Mouse (Mus musculus): ENCODE measurements around the gene Mtfr2. TPM values are rescaled to one million over a fixed set of nuclear protein-coding genes. Genes with fewer than 3 reads are reported as not detected.

The Mtfr2 gene
- total RNA-seq, 1 experiment: 19.6 TPM

DNA sequence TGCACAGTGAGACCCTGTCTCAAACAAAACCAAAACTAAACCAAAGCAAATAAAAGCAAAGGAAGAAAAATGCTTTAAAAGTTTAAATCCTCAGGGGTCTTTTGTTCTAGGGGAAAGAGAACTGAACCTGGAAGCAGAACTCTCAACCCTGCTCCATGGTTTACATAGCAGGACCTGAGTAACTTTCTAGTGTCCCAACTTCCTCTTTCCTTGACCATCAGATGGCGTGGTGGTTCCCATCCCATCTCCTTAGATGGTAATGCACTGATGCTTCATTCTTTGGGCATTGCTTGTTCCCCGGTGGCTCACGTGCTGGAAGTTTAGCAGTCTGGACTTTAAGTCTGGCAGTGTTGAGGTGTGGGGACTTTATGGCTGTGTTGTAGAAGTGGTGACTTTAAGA is 33.8 kb downstream of the Mtfr2 start:
- DNase-seq (ENCODE audit: low read depth, low spot score): no peak

DNA sequence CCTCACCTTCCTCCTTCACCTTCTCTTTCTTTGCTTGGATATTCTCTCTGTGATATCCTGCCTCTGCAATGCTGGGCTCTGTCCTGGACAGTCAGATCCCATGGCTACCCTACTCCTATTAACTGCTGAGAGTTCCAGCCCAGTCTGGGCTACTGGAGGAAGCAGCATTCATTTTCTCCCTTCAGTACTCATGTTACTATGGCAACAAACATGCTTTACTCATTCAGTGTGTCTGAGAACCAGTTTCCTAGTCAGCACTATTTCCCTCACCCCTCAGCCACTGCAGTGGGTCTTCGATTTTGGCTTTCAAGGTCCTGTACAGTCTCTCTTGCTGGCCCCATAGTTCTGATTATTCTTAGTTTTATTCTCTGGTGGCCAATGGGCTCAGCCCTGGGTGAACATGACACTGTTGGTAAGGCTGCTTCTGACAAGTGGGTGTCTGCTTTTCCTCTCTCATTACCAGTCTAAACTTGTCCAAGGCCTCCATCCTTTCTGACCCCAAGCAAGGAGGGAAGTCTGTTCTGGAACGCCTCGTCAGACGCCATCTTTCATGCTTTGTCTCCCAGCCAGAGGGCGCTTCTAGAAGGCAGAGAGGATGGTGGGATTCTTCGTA is 35.3 kb downstream of the Mtfr2 start:
- TF ChIP-seq MAFK (IDR thresholded peaks at IDR 0.05; ENCODE audit: insufficient read depth, low read depth, low read length) (no peak), HCFC1 (IDR thresholded peaks at IDR 0.05; ENCODE audit: borderline replicate concordance, insufficient read depth, low read length) (no peak), CHD2 (IDR thresholded peaks at IDR 0.05; ENCODE audit: low read depth, low read length) (no peak), ZNF384 (IDR thresholded peaks at IDR 0.05; ENCODE audit: low read depth, low read length) (no peak), ZC3H11A (IDR thresholded peaks at IDR 0.05; ENCODE audit: borderline replicate concordance, low read depth, low read length) (no peak)
- no peaks in the 10 kb centered on the region for H3K36me3 ChIP-seq (ENCODE audit: control insufficient read depth, insufficient read depth, low read length, poor library complexity, severe bottlenecking)
- DNase-seq (ENCODE audit: low read depth, low spot score): no peak
- H3K4me3 ChIP-seq (ENCODE audit: insufficient read depth in 1 of 2, low read depth in 1 of 2, low read length in 2 of 2, poor library complexity in 1 of 2, severe bottlenecking in 1 of 2): no peak overlapping the region
- in situ Hi-C loops (cut with MboI; ENCODE audit: low sequenced_read_pairs in 2 of 2, unreplicated experiment in 2 of 2): loop anchor here in 1 of 2 experiments (25.0 kb wide), 1 partner anchor 554 kb away; no protein-coding TSS in a partner anchor
- H3K9ac ChIP-seq (ENCODE audit: insufficient read depth, low read depth, low read length, poor library complexity, severe bottlenecking): no peak overlapping the region
- H3K4me1 ChIP-seq (ENCODE audit: control insufficient read depth in 2 of 2, insufficient read depth in 2 of 2, low read length in 2 of 2, poor library complexity in 1 of 2): no peaks in the 10 kb centered on the region
- H3K9me3 ChIP-seq (ENCODE audit: control insufficient read depth, insufficient read depth, low read depth, low read length): no peaks in the 10 kb centered on the region
- no peak overlapping the region for H3K27ac ChIP-seq (ENCODE audit: insufficient read depth, low read depth, low read length, poor library complexity, severe bottlenecking)

More for the DNA sequence above, 33.8 kb downstream of the Mtfr2 start:
- in situ Hi-C loops (cut with MboI; ENCODE audit: low sequenced_read_pairs in 2 of 2, unreplicated experiment in 2 of 2): loop anchor here in 1 of 2 experiments (25.0 kb wide), 1 partner anchor 556 kb away; no protein-coding TSS in a partner anchor
- H3K4me3 ChIP-seq (ENCODE audit: insufficient read depth in 1 of 2, low read depth in 1 of 2, low read length in 2 of 2, poor library complexity in 1 of 2, severe bottlenecking in 1 of 2): no peak overlapping the region
- no peak overlapping the region for H3K9ac ChIP-seq (ENCODE audit: insufficient read depth, low read depth, low read length, poor library complexity, severe bottlenecking)
- no peaks in the 10 kb centered on the region for H3K36me3 ChIP-seq (ENCODE audit: control insufficient read depth, insufficient read depth, low read length, poor library complexity, severe bottlenecking)
- H3K27ac ChIP-seq (ENCODE audit: insufficient read depth, low read depth, low read length, poor library complexity, severe bottlenecking): no peak overlapping the region
- TF ChIP-seq CHD2 (IDR thresholded peaks at IDR 0.05; ENCODE audit: low read depth, low read length) (no peak), ZC3H11A (IDR thresholded peaks at IDR 0.05; ENCODE audit: borderline replicate concordance, low read depth, low read length) (no peak), MAFK (IDR thresholded peaks at IDR 0.05; ENCODE audit: insufficient read depth, low read depth, low read length) (no peak)
- H3K9me3 ChIP-seq (ENCODE audit: control insufficient read depth, insufficient read depth, low read depth, low read length): no peaks in the 10 kb centered on the region
- no peaks in the 10 kb centered on the region for H3K4me1 ChIP-seq (ENCODE audit: control insufficient read depth in 2 of 2, insufficient read depth in 2 of 2, low read length in 2 of 2, poor library complexity in 1 of 2)

DNA sequence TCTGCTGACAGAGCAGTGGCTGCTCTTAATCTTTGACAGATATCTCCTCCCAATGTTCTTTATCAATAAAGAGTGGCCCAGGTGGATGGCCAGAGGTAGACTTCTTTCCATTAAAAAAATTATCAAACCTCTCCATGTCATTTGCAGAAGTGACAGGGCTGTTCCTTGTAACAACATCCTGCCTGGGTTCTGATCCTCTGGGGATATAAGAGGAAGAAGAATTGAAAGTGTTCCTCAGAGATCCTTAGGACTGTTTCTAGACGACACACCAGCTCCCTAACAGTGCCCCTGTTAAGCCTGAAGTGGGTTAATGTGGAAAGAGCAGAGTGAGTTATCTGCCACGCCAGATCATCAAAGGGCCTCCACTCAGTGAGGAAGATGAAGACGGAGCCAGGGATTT is 43.0 kb downstream of the Mtfr2 start:
- TF ChIP-seq MAFK (IDR thresholded peaks at IDR 0.05; ENCODE audit: insufficient read depth, low read depth, low read length) (no peak), CHD2 (IDR thresholded peaks at IDR 0.05; ENCODE audit: low read depth, low read length) (no peak), ZNF384 (IDR thresholded peaks at IDR 0.05; ENCODE audit: low read depth, low read length) (no peak), HCFC1 (IDR thresholded peaks at IDR 0.05; ENCODE audit: borderline replicate concordance, insufficient read depth, low read length) (no peak), ZC3H11A (IDR thresholded peaks at IDR 0.05; ENCODE audit: borderline replicate concordance, low read depth, low read length) (no peak)
- H3K4me3 ChIP-seq (ENCODE audit: insufficient read depth in 1 of 2, low read depth in 1 of 2, low read length in 2 of 2, poor library complexity in 1 of 2, severe bottlenecking in 1 of 2): no peak overlapping the region
- no peaks in the 10 kb centered on the region for H3K4me1 ChIP-seq (ENCODE audit: control insufficient read depth in 2 of 2, insufficient read depth in 2 of 2, low read length in 2 of 2, poor library complexity in 1 of 2)
- DNase-seq (ENCODE audit: low read depth, low spot score): no peak
- no peaks in the 10 kb centered on the region for H3K36me3 ChIP-seq (ENCODE audit: control insufficient read depth, insufficient read depth, low read length, poor library complexity, severe bottlenecking)
- H3K9me3 ChIP-seq (ENCODE audit: control insufficient read depth, insufficient read depth, low read depth, low read length): no peaks in the 10 kb centered on the region
- in situ Hi-C loops (cut with MboI; ENCODE audit: low sequenced_read_pairs in 2 of 2, unreplicated experiment in 2 of 2): loop anchor here in 1 of 2 experiments (25.0 kb wide), 1 partner anchor 547 kb away; no protein-coding TSS in a partner anchor
- H3K27ac ChIP-seq (ENCODE audit: insufficient read depth, low read depth, low read length, poor library complexity, severe bottlenecking): no peak overlapping the region
- no peak overlapping the region for H3K9ac ChIP-seq (ENCODE audit: insufficient read depth, low read depth, low read length, poor library complexity, severe bottlenecking)

DNA sequence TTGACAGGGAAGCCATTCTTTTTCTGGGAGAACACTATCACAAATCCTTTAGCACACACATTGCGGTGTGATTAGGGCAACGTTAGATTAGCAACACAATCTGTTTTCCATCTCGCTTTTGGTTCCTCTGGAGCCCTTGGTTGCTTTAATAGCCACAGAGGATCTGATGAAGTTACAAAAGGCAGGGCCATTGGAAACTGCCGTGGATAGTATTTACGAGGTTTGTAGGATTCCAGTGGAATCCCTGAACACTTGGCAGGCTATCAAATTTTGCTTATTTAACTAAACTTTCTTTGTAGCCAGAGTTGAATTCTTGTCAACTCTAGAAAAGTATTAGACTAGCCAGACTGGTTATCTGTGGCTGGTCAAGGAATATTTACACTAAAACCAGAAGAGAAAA is 47.2 kb downstream of the Mtfr2 start:
- no peak for DNase-seq (ENCODE audit: low read depth, low spot score)
- Histone ChIP-seq H3K9ac (ENCODE audit: insufficient read depth, low read depth, low read length, poor library complexity, severe bottlenecking) (no peak overlapping the region), H3K4me3 (ENCODE audit: insufficient read depth in 1 of 2, low read depth in 1 of 2, low read length in 2 of 2, poor library complexity in 1 of 2, severe bottlenecking in 1 of 2) (no peak overlapping the region), H3K9me3 (ENCODE audit: control insufficient read depth, insufficient read depth, low read depth, low read length) (no peaks in the 10 kb centered on the region), H3K36me3 (ENCODE audit: control insufficient read depth, insufficient read depth, low read length, poor library complexity, severe bottlenecking) (no peaks in the 10 kb centered on the region), H3K4me1 (ENCODE audit: control insufficient read depth in 2 of 2, insufficient read depth in 2 of 2, low read length in 2 of 2, poor library complexity in 1 of 2) (peaks cover 0 to 3% of the 10 kb centered on the region in 2 experiments; a peak in 1 of 4 replicates), H3K27ac (ENCODE audit: insufficient read depth, low read depth, low read length, poor library complexity, severe bottlenecking) (no peak overlapping the region)
- in situ Hi-C loops (cut with MboI; ENCODE audit: low sequenced_read_pairs in 2 of 2, unreplicated experiment in 2 of 2): loop anchor here in 1 of 2 experiments (25.0 kb wide), 1 partner anchor 542 kb away; no protein-coding TSS in a partner anchor
- TF ChIP-seq MAFK (IDR thresholded peaks at IDR 0.05; ENCODE audit: insufficient read depth, low read depth, low read length) (no peak), ZNF384 (IDR thresholded peaks at IDR 0.05; ENCODE audit: low read depth, low read length) (no peak), HCFC1 (IDR thresholded peaks at IDR 0.05; ENCODE audit: borderline replicate concordance, insufficient read depth, low read length) (no peak), CHD2 (IDR thresholded peaks at IDR 0.05; ENCODE audit: low read depth, low read length) (no peak), ZC3H11A (IDR thresholded peaks at IDR 0.05; ENCODE audit: borderline replicate concordance, low read depth, low read length) (no peak)

All from ES-E14 (cell line).